Mouse (Mus musculus): ENCODE data around the gene Letm1.

DNA sequence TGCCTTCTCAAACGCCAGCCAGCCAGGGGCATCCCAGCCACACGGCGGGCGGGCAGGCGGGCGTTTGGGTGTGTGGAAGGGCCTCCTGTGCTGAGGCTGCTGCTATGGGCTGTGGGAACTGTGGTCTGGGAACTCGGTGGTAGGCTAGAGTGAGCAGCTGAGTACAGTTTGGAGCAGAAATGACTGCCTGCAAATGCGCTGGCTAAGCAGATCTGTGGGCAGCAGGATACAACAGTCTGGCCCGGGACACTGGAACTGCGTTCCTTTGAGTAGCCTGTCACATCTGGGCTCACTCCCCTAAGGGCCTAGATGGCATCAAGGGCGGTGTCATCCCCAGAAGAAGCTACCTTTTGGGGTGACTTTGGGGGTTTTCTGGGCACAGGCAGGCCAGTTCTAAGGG, 80.8 kb downstream of the Letm1 start:
- no peak for TF ChIP-seq CTCF (IDR thresholded peaks at IDR 0.05)
- TF ChIP-seq EP300 (IDR thresholded peaks at IDR 0.05; ENCODE audit: insufficient read depth, low read depth, low read length) = no peak
